Mouse (Mus musculus): Measurements from ENCODE around the gene Best1. TPM values are rescaled to one million over a fixed set of nuclear protein-coding genes. Genes with fewer than 3 reads are reported as not detected.
A peak's percentile ranks its signal among the peaks of the same experiment; 100 is the strongest.

Gene Best1
- total RNA-seq, 2 experiments from 2014 or later: not detected

DNA sequence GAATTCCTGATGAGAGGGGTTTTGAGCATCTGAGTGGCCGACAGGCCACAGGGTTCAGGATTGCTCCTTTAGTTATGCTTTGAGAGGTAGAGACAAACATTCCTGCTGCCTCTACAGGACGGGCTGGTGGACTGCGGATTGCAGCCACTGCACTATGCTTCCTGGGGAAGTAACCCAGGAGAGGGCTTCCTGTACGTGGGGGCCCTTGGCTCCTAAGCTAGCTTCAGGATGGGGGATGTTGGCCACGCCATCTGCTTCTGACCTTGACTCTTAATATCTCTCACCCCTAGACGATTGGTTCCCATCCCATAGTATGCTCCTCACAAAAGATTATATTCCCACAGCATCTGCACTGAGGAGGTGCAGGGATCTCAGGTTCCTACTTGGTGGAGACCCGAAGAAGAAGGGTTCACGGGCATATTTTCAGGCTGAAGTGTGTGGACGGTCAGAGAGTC, 21.9 kb upstream of the Best1 start:
- peak; percentile 58 for ATAC-seq (ENCODE audit: poor library complexity, severe bottlenecking)

DNA sequence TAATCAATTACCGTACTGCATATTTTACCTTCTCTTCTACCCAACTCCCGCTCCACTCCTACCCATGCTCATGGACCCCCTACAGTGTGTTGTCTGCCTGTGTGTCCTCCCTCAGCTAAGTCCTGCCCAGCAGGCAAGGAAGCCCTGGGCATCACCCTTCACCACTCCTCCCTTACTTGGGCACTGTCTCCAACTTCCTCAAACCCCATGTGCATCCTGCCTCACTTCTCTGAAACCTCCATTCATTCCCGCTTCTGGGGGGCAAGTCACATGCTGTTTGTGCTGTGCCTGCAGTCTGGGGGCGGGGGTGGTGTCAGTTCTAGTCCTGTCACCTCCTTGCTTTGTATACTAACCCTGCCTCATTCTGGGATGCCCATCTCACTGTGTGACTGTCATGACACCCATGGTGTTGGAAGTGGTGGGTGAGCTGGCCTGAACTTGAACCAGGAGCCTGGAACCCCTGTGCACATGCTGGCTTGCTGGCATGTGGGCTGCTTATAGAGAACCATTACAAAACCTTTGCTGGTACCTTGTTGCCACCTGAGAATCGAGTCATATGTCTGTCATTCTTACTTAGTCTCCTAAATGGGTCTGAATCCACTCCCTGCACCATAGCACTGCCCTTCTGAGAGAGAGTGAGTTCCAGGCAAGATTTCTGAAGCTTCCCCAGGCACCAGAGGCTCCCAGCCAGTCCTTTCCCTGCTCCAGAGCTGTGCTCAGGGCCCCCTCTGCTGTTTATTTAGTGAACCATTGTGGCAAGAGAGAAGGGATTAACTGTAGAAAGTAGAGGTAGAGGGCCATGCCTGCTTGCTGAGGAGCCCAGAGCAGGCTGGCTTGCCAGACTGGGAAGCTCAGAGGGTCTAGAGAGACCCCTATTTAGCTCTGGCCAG, 21.2 kb upstream of the Best1 start:
- peak; percentile 50 for ATAC-seq (ENCODE audit: poor library complexity, severe bottlenecking)

DNA sequence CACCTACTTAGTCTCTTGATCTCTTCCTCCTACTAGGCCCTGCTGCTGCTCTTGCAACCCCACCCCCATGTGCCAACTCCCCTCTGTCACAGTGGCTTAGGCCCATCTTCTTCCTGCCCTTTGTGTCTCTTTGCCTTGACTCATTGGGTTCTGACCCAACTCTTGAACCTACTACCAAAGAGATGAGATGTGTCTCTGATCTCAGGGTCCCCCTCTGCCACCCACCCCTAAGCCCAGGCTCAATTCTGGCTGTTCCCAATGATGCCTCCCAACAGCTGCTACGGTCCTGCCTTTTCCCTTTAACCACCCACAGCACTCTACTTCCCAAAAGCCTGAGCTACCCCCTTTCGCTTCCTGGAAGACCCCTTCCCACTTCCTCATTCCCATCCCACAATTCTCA, 20.5 kb upstream of the Best1 start:
- no peak for ATAC-seq (ENCODE audit: poor library complexity, severe bottlenecking)

DNA sequence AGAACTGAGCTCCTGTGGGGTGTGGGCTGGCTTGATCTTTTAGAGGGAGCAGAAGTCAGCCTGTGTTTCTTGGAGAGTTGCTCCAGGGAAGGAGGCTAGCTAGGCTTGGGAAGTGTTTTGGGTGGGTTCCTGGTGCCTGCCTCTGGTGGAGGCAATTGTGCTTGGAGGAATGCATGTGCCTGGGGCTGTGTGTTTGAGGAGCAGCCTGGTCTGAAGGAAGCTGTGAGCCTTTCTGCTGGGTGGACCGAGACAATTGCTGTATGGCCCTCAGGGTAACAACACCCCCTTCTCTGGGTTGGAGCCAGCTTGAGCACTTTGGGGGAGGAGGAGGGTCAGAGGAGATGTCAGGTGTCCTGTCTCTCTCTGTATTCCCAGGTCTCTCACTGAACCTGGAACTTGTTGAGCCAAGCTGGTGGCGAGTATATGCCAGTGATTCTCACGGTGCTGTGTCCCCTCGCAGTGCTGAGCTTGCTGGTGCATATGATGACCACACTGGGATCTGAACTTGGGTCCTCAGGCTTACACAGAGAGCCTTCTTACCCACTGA, 17.9 kb upstream of the Best1 start:
- no peak for ATAC-seq (ENCODE audit: poor library complexity, severe bottlenecking)

DNA sequence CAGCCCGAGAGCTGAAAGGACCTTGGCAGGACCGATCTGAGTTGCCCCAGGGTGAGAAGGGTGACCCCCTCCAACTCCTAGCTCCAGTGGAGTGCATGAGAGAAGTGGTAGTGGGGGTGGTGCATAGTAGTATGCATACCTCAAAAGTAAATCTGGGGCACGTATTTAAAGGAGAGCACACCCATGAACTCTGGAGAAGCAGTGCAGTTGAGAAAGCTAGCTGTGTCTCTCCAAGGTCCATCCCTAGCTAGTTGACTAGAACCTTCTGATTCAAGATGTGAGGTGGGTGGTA, 17.0 kb upstream of the Best1 start:
- no peak for ATAC-seq (ENCODE audit: poor library complexity, severe bottlenecking)

DNA sequence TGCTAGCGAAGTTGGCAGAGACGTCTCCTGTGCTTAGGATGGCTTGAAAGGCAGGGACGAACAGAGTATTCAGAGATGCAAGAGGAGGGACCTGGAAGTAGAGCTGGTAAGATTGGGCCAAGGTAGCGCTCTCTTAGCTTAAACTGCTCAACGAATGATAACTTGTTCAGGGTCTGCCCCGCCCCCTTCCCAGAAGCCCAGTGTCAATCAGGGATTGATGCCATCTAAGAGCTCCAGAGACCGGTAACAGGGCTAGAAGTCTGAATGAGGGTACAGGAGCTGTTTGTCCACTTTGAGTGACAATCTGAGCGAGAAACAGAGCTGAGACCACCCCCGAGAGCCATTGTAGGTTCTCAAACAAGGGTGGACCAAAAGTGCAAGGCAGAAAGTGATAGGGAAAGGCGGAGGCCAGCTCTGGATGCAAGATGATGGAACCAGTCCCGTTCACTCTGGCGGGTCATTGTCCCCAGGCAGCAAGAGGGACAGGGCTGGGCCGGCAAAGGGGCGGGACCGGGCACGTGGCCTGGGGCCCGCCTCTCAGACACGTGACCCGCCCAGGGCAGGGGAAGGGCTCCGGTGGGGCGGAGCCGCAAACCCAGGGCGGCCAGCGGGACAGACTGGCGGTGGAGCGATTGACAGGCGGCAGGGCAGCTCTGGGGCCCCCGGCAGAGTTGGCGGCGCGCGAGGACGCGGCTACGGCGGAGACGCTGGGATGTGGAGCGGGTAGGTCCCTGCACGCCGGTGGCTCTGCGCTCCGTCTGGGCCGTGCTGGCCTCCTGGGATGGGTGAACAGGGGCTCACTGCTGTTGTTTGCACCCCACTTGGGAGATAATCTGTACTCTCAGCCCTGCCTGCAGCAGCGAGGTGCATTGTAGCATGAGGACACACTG, 16.4 kb upstream of the Best1 start:
- peak; percentile 91 for ATAC-seq (ENCODE audit: poor library complexity, severe bottlenecking)

DNA sequence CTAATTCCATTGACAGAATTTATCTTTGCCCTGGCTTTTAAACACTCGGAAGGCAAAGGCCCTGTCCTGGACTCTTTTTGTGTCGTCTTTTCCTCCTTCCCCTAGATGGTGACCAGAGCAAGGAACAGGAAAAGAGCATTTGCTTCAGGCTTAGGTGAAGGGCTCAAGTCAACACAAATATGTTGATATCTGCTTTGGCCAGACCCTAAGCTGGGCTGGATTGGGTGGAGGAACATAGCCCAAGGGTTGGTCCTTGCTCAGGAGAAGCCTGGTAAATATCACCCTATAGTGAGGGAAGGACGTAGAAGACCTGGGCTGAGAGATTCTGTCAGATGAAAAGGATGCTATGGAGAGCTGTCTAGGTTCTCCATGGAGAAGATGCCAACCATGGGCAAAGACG, 14.7 kb upstream of the Best1 start:
- no peak for ATAC-seq (ENCODE audit: poor library complexity, severe bottlenecking)

DNA sequence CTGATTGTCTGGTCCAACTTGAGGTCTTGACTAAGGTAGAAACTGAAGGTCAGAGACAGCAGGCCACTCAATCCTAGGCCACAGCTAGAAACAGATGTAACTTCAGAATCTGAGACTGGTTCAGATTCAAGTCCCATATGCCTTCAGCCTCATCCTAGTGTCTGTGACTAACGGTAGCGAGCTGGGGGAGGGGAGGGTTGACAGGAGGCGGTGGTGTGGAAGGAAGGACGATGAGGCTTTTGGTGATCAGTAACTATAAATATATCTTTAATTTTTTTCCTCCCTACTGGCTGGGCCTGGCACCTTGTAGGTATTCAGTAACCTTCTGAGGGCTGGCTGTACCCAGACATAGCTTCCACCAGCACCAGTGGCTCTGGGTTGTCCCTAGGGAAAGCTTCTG, 14.0 kb upstream of the Best1 start:
- ATAC-seq (ENCODE audit: poor library complexity, severe bottlenecking): no peak

DNA sequence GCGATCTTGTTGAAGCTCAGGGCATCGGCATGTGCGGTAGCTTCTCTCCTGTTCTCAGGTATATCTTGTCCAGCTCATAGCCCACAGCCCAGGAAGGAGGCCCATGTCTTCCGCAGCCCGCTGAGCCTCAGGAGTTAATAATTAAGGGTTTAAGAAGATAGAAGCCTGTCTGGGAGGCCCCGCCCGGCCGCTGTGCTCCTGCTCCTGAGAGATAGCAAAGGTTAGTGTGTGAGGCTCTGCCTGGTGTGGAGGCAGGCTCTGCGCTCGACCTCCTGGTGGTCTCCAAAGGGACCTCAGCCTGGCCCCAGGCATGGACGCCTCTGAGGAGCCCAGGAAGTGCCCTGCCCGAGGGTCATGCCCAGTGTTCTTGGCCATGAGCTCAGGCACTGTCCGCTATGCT, 13.4 kb upstream of the Best1 start:
- ATAC-seq (ENCODE audit: poor library complexity, severe bottlenecking): peak; percentile 12; the same call in 1 of the 2 replicates

DNA sequence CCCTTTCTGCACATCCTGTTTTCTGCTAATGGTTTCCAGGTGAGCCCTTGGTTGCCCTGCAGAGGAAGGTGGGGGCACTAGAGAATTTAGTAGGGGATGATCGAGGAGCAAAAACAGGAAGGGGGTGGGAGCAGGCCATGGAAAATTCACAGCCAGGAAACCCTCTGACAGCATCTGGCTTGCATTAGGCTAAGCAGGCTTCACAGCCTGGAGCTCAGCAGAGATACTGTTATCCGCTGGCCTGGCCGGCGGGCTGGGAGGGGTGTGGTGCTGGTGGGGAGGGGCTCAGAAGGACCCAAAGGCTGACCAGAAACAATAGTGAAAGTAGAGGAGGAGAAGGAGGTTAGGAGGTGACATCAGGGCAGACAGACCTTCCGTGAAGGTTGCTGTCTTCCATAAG, 12.5 kb upstream of the Best1 start:
- no peak for ATAC-seq (ENCODE audit: poor library complexity, severe bottlenecking)

DNA sequence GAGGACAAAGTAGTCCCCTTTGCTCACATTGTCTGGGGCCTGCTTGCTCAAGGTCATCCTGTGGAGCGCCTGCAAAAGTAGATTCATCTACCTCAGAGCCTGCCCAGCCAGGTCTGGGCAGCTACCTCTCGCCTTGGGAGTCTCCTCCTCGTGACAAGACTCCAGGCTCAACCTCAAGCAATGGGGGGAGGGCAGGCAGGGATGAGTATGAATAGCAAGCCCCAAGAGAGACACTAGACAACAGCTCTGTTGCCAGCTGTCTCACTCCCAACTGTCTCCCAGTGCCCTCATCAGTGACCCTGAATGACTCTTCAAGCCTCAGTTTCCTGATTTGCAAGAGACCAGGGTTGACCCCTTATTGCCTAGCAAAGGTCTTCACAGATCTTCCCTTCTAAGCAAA, 11.9 kb upstream of the Best1 start:
- no peak for ATAC-seq (ENCODE audit: poor library complexity, severe bottlenecking)

DNA sequence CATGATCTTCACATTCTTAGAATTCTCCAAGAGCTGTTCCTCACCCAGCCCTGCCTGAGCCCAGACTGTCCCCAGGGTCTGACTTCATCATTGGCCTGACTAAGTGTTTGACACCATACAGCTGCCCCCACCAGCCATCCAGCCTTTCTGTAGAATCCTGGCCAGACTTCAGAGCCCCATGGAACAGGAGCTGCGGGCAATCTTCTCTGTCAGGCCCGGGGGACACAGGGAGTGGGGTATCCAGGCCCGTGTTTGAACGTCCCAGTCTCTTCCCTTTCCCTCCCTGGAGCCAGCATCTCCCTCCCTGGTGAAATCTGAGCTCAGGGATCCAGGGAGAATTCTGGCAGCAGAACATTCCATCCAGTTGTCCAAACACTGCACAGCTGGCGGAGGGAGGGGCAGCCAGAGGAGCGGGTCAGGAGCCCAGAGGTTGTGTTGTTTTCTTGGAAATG, 11.4 kb upstream of the Best1 start:
- ATAC-seq (ENCODE audit: poor library complexity, severe bottlenecking): no peak

DNA sequence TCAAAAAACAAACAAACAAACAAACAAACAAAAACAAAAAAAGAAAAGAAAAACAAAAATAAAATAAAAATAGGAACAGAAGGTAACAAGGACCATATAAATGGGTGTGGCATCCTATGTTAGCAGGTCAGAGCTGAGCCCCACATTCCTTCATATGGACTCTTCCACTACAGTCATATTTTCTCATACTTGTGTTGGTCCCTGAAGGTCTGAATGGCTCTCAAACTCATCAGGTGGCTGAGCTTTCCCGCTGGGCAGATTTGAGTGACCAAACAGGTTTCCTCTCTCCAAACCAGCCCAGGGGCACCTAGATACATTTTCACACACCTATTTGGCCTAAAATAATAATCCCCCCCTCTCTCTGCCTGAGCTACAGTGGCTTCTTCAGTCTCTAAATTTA, 10.0 kb upstream of the Best1 start:
- no peak for ATAC-seq (ENCODE audit: poor library complexity, severe bottlenecking)

DNA sequence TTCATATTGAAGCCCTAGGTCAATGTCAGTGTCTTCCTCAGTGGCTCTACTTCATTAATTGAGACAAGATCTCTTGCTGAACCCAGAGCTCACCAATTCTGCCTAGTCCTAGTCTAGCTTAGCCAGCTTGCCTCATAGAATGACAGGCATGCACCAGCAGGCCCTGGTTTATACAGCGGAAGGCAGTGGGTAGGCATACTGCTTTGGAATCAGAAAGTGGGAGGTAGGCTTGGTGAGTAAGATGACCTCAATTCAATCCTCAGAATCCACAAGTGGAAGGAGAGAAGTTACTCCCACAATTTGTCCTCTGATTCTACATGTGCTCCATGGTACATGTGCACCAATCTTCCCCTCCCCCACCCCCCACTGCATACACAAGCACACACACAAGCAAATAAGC, 2.3 kb upstream of the Best1 start:
- ATAC-seq (ENCODE audit: poor library complexity, severe bottlenecking): no peak

DNA sequence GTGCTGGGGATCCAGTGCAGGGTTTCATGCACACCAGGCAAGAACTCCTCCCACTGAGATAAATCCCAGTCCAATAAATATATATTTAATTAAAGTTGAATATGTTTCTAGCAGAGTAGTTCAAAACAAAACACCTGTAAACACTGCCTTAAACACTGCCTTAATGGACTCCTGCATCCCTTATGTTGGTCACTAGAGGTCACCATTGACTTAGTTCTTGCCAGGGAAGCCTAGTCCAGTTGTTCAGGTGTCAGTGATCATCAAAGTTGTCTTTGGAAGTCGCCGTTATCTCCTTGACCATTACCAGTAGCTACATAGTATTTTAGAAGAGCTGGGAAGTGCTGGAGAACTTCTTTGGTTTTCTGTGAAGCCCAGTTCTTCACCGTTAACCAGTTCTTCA, 1.1 kb downstream of the Best1 start:
- peak; percentile 66 for ATAC-seq (ENCODE audit: poor library complexity, severe bottlenecking)

DNA sequence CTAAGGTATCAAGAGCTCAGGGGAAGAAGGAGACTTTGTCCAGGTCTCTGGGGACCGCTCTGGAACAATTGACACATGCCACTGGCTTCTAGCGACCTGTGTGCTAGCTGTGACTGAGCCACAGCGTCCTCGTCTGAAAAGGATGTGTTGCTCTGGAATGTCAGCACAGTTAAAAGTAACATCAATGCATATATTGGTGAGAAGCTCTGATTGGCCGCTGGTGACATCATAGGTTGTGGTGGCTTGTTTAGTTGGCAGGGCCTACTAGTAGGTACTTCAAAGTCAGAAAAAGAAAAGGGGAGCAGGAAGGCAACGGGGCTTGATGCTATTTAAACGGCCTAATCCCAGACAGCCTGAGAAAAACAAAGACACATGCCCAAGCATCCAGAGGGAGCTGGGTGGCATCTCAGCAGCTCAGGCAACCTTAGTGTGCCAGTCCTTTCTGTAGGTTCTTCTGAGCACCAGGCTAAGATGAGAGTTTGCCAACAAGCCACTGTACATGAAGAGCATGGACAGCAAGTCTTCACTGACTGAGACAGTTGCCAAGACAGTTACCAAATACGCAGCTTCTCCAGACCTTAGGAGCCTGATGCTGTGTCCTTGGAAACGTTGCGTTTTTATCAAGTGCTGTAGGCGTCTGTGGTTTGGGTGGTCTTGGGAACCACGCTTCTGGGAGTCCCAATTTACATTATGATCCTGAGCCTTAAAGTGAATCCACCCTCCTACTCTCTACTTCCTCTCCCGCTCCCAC, 2.5 kb downstream of the Best1 start:
- no peak for ATAC-seq (ENCODE audit: poor library complexity, severe bottlenecking)

DNA sequence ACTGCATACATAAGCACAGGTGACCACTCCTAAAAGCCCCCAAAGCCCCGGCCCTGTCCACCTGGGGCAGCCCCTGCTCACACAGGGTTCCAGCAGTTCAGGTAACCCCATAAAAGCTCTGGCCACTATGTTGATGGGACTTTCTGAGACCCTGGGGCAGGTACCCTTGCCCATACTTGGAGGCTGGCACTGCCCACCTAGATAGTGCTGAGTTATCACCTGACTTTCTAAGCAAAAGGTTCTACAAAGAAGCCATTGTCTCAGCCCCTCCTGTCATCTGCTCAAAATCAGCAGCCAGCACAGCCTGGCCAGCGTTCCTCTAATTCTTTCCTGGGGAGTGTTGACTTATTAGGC, 3.4 kb downstream of the Best1 start:
- ATAC-seq (ENCODE audit: poor library complexity, severe bottlenecking): no peak

DNA sequence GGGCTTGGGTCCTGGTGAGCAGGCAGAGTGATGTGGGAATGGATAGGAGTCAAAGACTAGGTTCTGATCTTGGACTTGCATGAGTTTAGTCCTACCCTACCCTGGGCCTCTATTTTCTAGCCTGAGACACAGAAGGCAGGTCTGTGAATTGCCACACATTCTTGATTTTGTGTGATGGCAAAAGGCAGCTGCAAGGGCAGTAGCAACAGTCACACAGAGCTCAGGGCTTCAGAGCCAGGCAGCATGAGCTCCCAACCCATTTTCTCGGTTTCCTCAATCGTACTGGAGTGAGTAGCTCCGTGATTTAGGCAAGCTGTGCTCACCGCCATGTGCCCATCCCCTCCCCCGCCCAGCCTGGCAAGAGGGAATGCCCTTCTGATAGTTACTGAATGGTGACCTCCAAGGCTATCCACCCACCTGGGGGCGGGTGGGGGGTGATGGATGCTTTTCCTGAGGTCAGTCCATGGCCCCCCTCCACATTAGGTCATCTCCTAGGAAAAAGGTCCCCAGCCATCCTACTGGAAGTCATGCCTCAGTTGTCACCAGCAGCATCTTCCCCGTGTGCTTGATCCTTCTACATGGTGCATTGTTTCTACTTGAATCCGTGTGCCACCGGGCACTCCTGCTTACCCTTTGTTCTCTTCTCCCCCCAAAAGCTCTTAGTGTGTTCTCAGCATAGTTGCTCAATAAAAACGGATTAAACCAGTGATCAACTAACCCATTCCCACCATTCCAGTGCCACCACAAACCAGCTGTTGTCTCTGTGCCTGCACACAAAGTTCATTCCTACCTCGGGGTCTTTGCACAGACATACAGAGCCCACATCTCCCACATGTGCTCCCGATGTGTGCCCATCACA, 4.0 kb downstream of the Best1 start:
- ATAC-seq (ENCODE audit: poor library complexity, severe bottlenecking): no peak

DNA sequence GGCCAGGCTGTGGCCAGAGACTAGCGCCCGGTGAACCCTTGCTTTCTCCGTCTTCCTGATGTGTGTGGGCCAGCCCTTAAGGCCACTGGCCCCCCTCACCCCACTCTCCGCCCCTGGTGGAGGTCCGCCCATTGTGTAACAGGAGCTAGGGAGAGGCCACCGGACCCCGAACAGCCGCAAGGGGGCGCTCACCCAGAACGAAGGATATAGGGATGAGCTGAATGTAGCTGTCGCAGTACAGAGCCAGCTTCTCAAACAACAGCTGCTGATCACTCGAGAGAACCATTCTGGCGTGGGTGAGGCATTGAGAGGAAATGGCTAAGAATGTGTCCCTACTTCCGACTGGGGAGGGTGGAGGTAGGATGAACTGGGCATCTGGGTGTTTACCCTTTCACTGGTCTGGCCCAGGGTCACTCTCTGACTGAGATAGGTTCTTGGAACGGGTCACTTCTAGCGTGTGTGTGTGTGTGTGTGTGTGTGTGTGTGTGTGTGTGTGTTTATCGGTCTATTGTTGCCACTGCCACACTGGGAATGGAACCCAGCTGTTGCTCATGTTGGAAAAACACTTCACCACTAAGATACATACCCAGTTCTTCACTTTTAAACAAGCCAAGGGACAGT, 8.3 kb downstream of the Best1 start:
- peak; percentile 75 for ATAC-seq (ENCODE audit: poor library complexity, severe bottlenecking)

Measured in megakaryocyte, adult 5-6 weeks (primary cell).